In the genomic region with DNA sequence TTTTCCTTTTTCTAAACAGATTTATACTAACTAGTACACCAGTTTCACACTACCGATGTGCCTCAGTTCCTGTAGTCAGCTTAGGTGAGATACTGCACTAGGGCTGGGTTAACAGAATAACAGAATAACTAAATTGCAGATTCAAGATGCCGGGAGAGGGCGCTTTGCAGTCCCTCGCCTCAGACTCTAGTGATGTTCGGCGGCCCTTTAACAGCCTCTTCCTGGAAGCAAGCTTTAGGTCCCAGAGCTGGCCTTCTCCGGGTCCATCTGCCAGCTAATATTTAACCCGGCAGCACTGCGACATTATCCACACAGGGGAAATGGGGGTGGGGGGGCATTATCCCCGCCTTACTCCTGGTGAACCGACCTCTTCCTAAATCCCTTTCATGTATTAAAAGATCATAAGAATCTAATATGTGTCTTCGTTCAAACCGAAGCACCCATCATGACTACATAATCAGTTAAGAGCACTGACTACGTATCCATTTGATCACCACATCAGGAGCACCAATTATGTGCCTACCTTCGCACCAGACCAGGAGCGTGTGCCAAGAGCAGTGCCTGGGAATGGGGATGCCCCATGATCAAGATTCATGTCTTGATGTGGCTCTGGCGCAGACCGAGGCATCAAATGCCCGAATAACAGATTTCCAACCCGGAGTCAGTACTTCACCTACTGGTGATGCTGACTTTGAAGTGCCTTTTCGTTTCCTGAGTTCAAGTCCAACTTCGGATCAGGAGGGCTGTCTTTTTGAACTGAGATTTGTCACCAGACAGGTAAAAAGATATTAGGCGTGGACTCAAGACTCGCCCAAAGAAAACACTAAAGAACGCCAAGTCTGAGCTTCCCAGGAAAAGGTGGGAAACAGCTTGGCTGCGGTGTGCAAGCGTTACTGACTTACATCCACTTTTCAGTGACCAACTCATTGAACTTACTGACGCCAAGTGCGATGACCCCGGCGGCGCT, we compare ENCODE assay signal across 8 mouse cellular contexts. TPM values are rescaled to one million over a fixed set of nuclear protein-coding genes. Genes with fewer than 3 reads are reported as not detected.
DNase-seq lines count a peak whose midpoint lies in the region; ATAC-seq and TF ChIP-seq lines count a peak whose summit lies in the region.

No protein-coding gene starts in this region.

- H3K27ac ChIP-seq in forebrain, embryonic 15.5 days (replicated peaks), result peak overlapping the region; percentile 89
- peak overlapping the region; percentile 88; the same call in 1 of the 2 replicates for H3K27ac ChIP-seq in midbrain, postnatal 0 days (ENCODE audit: low read depth, low read length)

- 11% methylated on average over 32 of the region's 32 CpGs for WGBS in forebrain, embryonic 15.5 days
- WGBS in midbrain, postnatal 0 days, result 10% methylated on average over 32 of the region's 32 CpGs

- H3K27me3 ChIP-seq in forebrain, embryonic 15.5 days, result no peaks in the 10 kb centered on the region
- H3K27me3 ChIP-seq in midbrain, postnatal 0 days (ENCODE audit: insufficient read depth, low read length), result no peaks in the 10 kb centered on the region

- peak overlapping the region; percentile 63 for H3K4me2 ChIP-seq in forebrain, embryonic 15.5 days (replicated peaks)
- H3K4me2 ChIP-seq in midbrain, postnatal 0 days (ENCODE audit: low read depth, low read length, poor library complexity, severe bottlenecking), result peak overlapping the region; percentile 92

- no peaks in the 10 kb centered on the region for H3K36me3 ChIP-seq in forebrain, embryonic 15.5 days
- H3K36me3 ChIP-seq in midbrain, postnatal 0 days (ENCODE audit: insufficient read depth, low read length), result no peaks in the 10 kb centered on the region; the same call in 1 of the 2 replicates

- peaks cover 48% of the 10 kb centered on the region for H3K4me1 ChIP-seq in forebrain, embryonic 15.5 days
- H3K4me1 ChIP-seq in midbrain, postnatal 0 days (ENCODE audit: insufficient read depth, low read length), result peaks cover 15% of the 10 kb centered on the region; the same call in 1 of the 2 replicates

- peak; percentile 43 to 45 for DNase-seq in spleen, postnatal 36 days (ENCODE audit: low spot score in 2 of 2)
- no peak for DNase-seq in spleen, adult 12 weeks (ENCODE audit: low spot score)
- DNase-seq in cerebellum, adult 11 months, result peak; percentile 48
- peak; percentile 63 for DNase-seq in liver
- peak; percentile 84 for DNase-seq in midbrain, postnatal 0 days (ENCODE audit: low spot score)
- peak; percentile 79 for DNase-seq in yolk sac, embryonic 10.5 days (ENCODE audit: low spot score)

- H3K4me3 ChIP-seq in forebrain, embryonic 15.5 days, result peak overlapping the region; percentile 60
- H3K4me3 ChIP-seq in midbrain, postnatal 0 days (ENCODE audit: low read depth, low read length), result peak overlapping the region; percentile 83

- H3K9ac ChIP-seq in forebrain, embryonic 15.5 days (replicated peaks), result peak overlapping the region; percentile 85
- H3K9ac ChIP-seq in midbrain, postnatal 0 days (replicated peaks; ENCODE audit: low read length, poor library complexity, severe bottlenecking), result peak overlapping the region; percentile 90

- ATAC-seq in forebrain, embryonic 15.5 days (replicated peaks), result no peak
- ATAC-seq in inflammation-experienced regulatory T-cells, adult 6 months, result peak; percentile 36
- 0 out of 2 replicates have a peak, but pooled peaks have one; percentile 5 for ATAC-seq in midbrain, postnatal 0 days (ENCODE audit: low FRiP score)

- TF ChIP-seq CTCF in midbrain, postnatal 0 days (IDR thresholded peaks at IDR 0.05), result peak; percentile 79

- no peaks in the 10 kb centered on the region for H3K9me3 ChIP-seq in forebrain, embryonic 15.5 days
- H3K9me3 ChIP-seq in midbrain, postnatal 0 days (ENCODE audit: low read length), result no peaks in the 10 kb centered on the region

RNA-seq across cellular contexts. Expression of a gene that starts 1.3 kb away (rescaled TPM):
- 11.0 and 14.6 TPM in 2 replicates for polyA plus RNA-seq in forebrain, embryonic 15.5 days (2015; fragmentation: Nextera tagmentation; extraction: Ambion mirVana)
- under 1 TPM; 0.15 to 0.36 (median 0.16) TPM for polyA plus RNA-seq in inflammation-experienced regulatory T-cells, adult 6 months (2017; shearing (Covaris generic))
- 20.0 and 20.6 TPM in 2 replicates for total RNA-seq in midbrain, postnatal 0 days (2014; rRNA removed)
- 10.8 and 12.0 TPM in 2 replicates for polyA plus RNA-seq in midbrain, postnatal 0 days (2015; fragmentation: Nextera tagmentation; extraction: Ambion mirVana)

RNA-seq across cellular contexts. Expression of a gene that starts 31.6 kb away (rescaled TPM):
- polyA plus RNA-seq in forebrain, embryonic 15.5 days (2015; fragmentation: Nextera tagmentation; extraction: Ambion mirVana), result 162 and 171 TPM in 2 replicates
- 10 to 100 TPM; 17.3 to 41.9 (median 31.7) TPM for polyA plus RNA-seq in inflammation-experienced regulatory T-cells, adult 6 months (2017; shearing (Covaris generic))
- total RNA-seq in midbrain, postnatal 0 days (2014; rRNA removed), result 31.7 and 40.2 TPM in 2 replicates
- polyA plus RNA-seq in midbrain, postnatal 0 days (2015; fragmentation: Nextera tagmentation; extraction: Ambion mirVana), result 134 TPM in 2 replicates

RNA-seq across cellular contexts. Expression of a gene that starts 33.5 kb away (rescaled TPM):
- 14.3 and 15.2 TPM in 2 replicates for polyA plus RNA-seq in forebrain, embryonic 15.5 days (2015; fragmentation: Nextera tagmentation; extraction: Ambion mirVana)
- 1 to 10 TPM; 3.1 to 5.8 (median 4.2) TPM for polyA plus RNA-seq in inflammation-experienced regulatory T-cells, adult 6 months (2017; shearing (Covaris generic))
- 6.7 and 6.8 TPM in 2 replicates for total RNA-seq in midbrain, postnatal 0 days (2014; rRNA removed)
- 5.2 and 5.9 TPM in 2 replicates for polyA plus RNA-seq in midbrain, postnatal 0 days (2015; fragmentation: Nextera tagmentation; extraction: Ambion mirVana)

RNA-seq across cellular contexts. Expression of a gene that starts 46.5 kb away (rescaled TPM):
- 3.0 and 3.6 TPM in 2 replicates for polyA plus RNA-seq in forebrain, embryonic 15.5 days (2015; fragmentation: Nextera tagmentation; extraction: Ambion mirVana)
- 1 to 10 TPM in 1 of 3 experiments, under 1 TPM in 2; 0.78 to 1.6 (median 0.84) TPM for polyA plus RNA-seq in inflammation-experienced regulatory T-cells, adult 6 months (2017; shearing (Covaris generic))
- 12.0 and 14.2 TPM in 2 replicates for total RNA-seq in midbrain, postnatal 0 days (2014; rRNA removed)
- polyA plus RNA-seq in midbrain, postnatal 0 days (2015; fragmentation: Nextera tagmentation; extraction: Ambion mirVana), result 4.7 TPM in 2 replicates

RNA-seq across cellular contexts. Expression of a gene that starts 46.6 kb away (rescaled TPM):
- polyA plus RNA-seq in forebrain, embryonic 15.5 days (2015; fragmentation: Nextera tagmentation; extraction: Ambion mirVana), result 55.8 and 58.0 TPM in 2 replicates
- polyA plus RNA-seq in inflammation-experienced regulatory T-cells, adult 6 months (2017; shearing (Covaris generic)), result 10 to 100 TPM; 21.1 to 28.7 (median 25.3) TPM
- 62.1 and 65.5 TPM in 2 replicates for total RNA-seq in midbrain, postnatal 0 days (2014; rRNA removed)
- polyA plus RNA-seq in midbrain, postnatal 0 days (2015; fragmentation: Nextera tagmentation; extraction: Ambion mirVana), result 54.1 and 57.0 TPM in 2 replicates
